Mouse (Mus musculus) small intestine, adult 2 months (tissue): Measurements from ENCODE around the gene Prkci. TPM values are rescaled to one million over a fixed set of nuclear protein-coding genes. Genes with fewer than 3 reads are reported as not detected.

Experiments used
- H3K27ac ChIP-seq: fragments of 200-500 bp; 2 replicates; pipeline ENCODE4 v1.5.1; 2012; ENCODE audit warnings: low read depth, low read length, control low read depth, inconsistent platforms; ENCODE audit not compliant: insufficient read depth
- H3K27me3 ChIP-seq: fragments of 200-500 bp; 2 replicates; pipeline ENCODE4 v1.6.1; 2012; ENCODE audit warnings: mild to moderate bottlenecking, moderate library complexity, low read length, inconsistent platforms; ENCODE audit not compliant: control insufficient read depth, insufficient read depth
- H3K36me3 ChIP-seq: fragments of 200-500 bp; 2 replicates; pipeline ENCODE4 v1.6.1; 2012; ENCODE audit warnings: mild to moderate bottlenecking, low read length, control low read depth, inconsistent platforms; ENCODE audit not compliant: control insufficient read depth, insufficient read depth
- H3K4me1 ChIP-seq: fragments of 200-500 bp; 2 replicates; pipeline ENCODE4 v1.6.1; 2012; ENCODE audit warnings: low read length, inconsistent platforms, mixed read lengths; ENCODE audit not compliant: control insufficient read depth, insufficient read depth, insufficient read length
- H3K4me3 ChIP-seq: fragments of 200-500 bp; 2 replicates; pipeline ENCODE4 v1.5.1; 2012; ENCODE audit warnings: low read depth, mild to moderate bottlenecking, control low read depth, inconsistent platforms, low read length, moderate library complexity
- CTCF ChIP-seq: fragments of 200-500 bp; IDR thresholded peaks from 2 replicates; pipeline ENCODE4 v1.5.1; 2012; ENCODE audit warnings: low read depth, mild to moderate bottlenecking, control low read depth, inconsistent platforms, low read length, moderate library complexity, mixed read lengths; ENCODE audit not compliant: insufficient replicate concordance, insufficient read length; ENCODE audit errors: extremely low read depth
- POLR2A ChIP-seq: fragments of 200-500 bp; IDR thresholded peaks from 2 replicates; pipeline ENCODE4 v1.6.1; 2012; ENCODE audit warnings: low read depth, mild to moderate bottlenecking, control low read depth, inconsistent platforms, low read length, moderate library complexity
- WGBS: fragments of 180-500 bp; shearing (Covaris S2); methylation state at CpG from one replicate; pipeline ENCODE4 v1.1.7; 2018; 5-methylcytosine and 5-hydroxymethylcytosine counted together
- polyA plus RNA-seq: library from polyadenylated mRNA; depleted of rRNA; stranded (reverse); fragments of >200 nt; gene quantifications from 2 replicates; pipeline ENCODE4 v1.2.3, GENCODE M21; 2012

Prkci gene
- polyA plus RNA-seq, 1 experiment = 7.0 TPM

DNA sequence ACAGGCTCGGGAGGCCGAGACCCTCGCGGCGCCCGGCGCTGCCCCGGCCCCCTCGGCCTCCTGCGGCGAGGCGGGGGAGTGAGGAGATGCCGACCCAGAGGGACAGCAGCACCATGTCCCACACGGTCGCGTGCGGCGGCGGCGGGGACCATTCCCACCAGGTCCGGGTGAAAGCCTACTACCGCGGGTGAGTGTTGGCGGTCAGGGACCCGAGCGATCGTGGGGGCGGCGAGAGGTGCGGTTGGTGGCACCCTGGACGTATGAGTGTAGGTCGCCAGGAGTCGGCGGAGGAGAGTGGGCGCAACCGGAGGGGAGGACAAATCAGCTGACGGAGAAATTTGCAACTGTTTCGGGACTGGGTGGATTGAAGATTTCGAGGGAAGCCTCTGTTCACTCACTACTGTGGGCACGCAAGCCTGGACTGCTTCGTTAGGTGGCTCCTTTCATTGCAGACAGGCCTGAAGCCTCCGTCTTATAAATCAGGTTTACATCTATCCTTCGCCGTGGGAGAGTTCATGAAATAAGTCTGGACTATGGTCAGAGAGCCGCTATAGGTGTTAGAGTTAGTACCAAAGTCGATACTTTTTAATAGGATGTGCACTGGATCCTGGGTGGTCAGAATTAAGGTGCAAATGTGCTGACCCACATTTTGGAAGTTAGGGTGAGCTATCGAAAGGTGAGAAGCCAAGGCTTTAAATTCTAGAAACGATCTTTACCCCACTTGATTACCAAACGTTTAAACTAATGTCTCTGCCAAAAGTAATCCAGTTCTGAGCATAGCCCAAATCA is 546 bp downstream of the Prkci start:
- H3K4me1 ChIP-seq = peaks cover 10% of the 10 kb centered on the region
- WGBS = under 1% methylated on average over 39 of the region's 49 CpGs
- H3K27ac ChIP-seq = peak overlapping the region; percentile 60
- TF ChIP-seq CTCF (no peak), POLR2A (no peak; the same call in 1 of the 2 replicates)
- H3K36me3 ChIP-seq = no peaks in the 10 kb centered on the region
- peak overlapping the region; percentile 96 for H3K4me3 ChIP-seq
- no peaks in the 10 kb centered on the region for H3K27me3 ChIP-seq

DNA sequence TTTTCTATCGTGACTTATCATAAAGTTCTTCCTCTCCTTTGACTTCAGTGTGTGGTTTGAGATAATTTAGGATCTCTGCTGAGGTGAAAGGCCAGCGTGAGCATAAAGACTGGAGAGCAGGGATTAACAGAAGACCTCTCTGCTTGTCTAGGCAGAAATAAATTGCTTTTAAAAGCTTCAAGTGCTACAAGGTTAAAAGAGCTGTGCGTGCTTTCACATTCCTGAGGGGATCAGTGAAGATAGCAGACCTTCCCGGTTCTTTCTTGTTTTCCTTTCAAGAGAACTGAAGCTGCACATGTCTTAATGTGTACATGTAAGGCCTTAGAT is 1.1 kb downstream of the Prkci start:
- no peak for TF ChIP-seq CTCF
- no peak for TF ChIP-seq POLR2A
- 11% methylated on average over 4 of the region's 4 CpGs for WGBS
- Histone ChIP-seq H3K4me3 (no peak overlapping the region), H3K4me1 (peaks cover 10% of the 10 kb centered on the region), H3K36me3 (no peaks in the 10 kb centered on the region), H3K27ac (no peak overlapping the region), H3K27me3 (no peaks in the 10 kb centered on the region)

DNA sequence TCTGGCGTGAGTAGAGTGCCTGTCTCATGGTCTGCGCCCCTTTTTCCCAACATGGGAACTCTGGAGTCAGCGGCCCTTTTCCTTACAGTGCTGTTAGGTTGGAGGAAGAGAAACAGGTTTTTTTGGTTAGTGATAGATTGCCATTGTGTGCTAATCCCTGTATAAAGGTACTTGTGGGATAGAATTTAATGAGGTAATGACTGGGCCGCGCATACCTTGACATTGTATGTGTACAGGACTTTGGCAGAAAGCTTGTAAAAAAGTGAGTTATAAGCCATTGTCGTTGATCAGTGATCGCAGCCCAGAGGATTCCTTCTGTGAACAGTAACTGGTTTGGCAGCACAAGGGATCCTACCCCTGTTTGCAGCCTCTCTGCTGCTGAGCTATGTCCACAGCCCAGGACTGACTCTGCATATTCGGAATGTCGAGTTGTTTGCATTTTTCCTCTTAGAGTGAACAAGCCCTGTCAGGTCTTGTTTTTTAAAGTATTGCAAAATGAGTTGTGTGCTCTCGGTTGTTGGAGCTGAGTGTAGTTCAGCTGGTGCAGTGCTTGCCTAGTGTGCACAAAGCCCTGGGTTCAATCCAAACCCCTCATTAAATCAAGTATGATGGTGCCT is 4.0 kb downstream of the Prkci start:
- no peak overlapping the region for H3K4me3 ChIP-seq
- TF ChIP-seq POLR2A = no peak
- no peak for TF ChIP-seq CTCF
- peaks cover 10% of the 10 kb centered on the region for H3K4me1 ChIP-seq
- H3K27ac ChIP-seq = peak overlapping the region; percentile 38; the same call in 1 of the 2 replicates
- H3K27me3 ChIP-seq = no peaks in the 10 kb centered on the region
- 29% methylated on average over 10 of the region's 10 CpGs for WGBS
- H3K36me3 ChIP-seq = no peaks in the 10 kb centered on the region; the same call in 1 of the 2 replicates

DNA sequence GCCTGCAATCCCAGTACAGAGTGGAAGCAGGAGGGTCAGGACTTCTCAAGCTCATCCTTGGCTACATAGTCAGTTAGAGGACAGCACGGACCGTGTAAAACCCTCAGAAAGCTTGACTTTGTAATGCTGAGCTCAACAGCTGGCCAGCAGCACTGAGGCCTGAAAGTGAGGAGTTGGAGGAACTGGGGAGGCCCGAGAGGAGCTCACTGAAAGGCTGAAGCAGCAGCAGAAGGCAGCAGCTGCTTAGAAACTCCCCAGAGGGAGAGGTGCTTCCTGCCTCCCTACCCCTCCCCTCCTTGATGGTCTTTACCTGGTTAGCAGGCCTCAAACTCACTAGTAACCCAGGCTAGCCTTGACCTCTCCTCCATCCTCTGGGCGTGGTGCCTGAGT is 4.5 kb downstream of the Prkci start:
- no peak overlapping the region for H3K4me3 ChIP-seq
- WGBS = 32% methylated on average over 4 of the region's 4 CpGs
- H3K4me1 ChIP-seq = peaks cover 10% of the 10 kb centered on the region
- TF ChIP-seq CTCF = no peak
- no peak for TF ChIP-seq POLR2A
- H3K27me3 ChIP-seq = no peaks in the 10 kb centered on the region
- peak overlapping the region; percentile 38; the same call in 1 of the 2 replicates for H3K27ac ChIP-seq
- no peaks in the 10 kb centered on the region; the same call in 1 of the 2 replicates for H3K36me3 ChIP-seq

DNA sequence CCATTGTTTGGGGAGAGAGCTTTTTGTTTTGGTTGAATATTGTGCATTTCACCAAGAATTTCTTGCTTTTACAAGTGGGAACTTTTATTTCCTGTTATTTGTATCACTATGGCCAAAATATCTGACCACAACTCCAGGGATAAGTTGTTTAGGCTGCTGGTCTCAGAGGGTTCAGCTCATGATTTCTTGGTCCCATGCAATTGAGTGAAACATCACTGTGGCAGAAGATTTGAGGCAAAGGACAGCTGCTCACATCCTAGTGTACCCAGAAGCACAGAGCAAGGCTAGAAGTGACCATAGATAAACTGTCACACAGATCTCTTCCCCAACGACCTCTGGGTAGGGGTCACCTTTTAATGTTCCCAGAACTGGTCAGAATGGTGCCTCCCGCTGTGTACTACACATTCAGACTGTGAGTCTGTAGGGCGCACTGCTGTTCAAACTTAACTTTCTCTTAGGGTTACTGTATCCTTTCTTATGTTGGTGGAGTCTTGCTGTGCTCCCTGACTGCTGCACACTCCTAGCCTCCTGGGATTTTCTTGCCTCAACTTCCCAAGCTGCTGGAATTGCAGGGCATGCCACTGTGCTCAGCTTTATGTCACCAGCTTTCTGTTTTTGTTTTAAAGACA is 5.6 kb downstream of the Prkci start:
- no peak for TF ChIP-seq CTCF
- no peak for TF ChIP-seq POLR2A
- H3K4me3 ChIP-seq = no peak overlapping the region
- H3K27me3 ChIP-seq = no peaks in the 10 kb centered on the region
- peaks cover 10% of the 10 kb centered on the region for H3K4me1 ChIP-seq
- WGBS = 69% methylated on average over 3 of the region's 3 CpGs
- no peaks in the 10 kb centered on the region; the same call in 1 of the 2 replicates for H3K36me3 ChIP-seq
- H3K27ac ChIP-seq = no peak overlapping the region

DNA sequence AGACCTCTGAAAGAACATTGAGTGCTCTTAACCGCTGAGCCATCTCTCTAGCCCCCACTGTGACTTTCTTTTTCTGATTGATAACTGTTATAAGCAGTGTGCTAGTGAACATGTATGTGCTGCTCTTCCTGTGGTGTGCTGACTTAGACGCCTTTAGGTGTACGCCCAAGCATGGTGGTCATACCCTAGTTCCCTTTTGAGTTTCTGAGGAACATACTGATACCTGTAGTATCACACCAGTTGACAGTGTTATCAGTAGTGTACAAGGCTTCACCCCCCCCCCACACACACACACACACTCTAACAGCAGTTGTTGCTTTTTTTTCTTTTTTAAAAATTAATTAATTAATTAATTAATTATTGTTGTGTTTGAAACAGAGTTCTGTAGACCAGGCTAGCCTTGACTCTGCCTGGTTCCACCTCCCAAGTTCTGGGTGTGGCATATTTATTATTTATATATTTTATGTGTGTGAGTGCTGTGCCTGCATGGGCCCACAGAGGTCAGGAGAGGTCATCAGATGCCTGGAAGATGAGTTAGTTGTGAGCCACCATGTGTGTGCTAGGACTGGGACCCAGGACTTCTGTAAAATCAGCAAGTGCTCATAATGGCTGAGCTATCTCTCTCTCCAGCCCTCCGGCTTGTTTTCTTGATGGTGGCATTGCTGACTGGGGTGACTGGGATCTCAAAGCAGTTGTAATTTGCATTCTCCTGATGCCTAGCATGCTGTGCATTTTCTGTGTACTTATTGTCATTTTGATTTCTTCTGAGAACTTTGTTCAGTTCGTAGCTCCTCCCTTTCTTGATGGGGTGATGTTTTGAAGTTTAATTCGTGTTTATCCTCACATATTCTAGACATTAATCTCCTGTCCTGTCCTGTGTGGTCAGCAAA is 9.0 kb downstream of the Prkci start:
- TF ChIP-seq CTCF = no peak
- H3K27ac ChIP-seq = no peak overlapping the region
- peaks cover 9% of the 10 kb centered on the region for H3K4me1 ChIP-seq
- H3K4me3 ChIP-seq = no peak overlapping the region
- WGBS = 86% methylated on average over 6 of the region's 6 CpGs
- no peaks in the 10 kb centered on the region for H3K27me3 ChIP-seq
- no peaks in the 10 kb centered on the region; the same call in 1 of the 2 replicates for H3K36me3 ChIP-seq
